Comparison of ENCODE assay signal across 8 mouse cellular contexts in the genomic region with DNA sequence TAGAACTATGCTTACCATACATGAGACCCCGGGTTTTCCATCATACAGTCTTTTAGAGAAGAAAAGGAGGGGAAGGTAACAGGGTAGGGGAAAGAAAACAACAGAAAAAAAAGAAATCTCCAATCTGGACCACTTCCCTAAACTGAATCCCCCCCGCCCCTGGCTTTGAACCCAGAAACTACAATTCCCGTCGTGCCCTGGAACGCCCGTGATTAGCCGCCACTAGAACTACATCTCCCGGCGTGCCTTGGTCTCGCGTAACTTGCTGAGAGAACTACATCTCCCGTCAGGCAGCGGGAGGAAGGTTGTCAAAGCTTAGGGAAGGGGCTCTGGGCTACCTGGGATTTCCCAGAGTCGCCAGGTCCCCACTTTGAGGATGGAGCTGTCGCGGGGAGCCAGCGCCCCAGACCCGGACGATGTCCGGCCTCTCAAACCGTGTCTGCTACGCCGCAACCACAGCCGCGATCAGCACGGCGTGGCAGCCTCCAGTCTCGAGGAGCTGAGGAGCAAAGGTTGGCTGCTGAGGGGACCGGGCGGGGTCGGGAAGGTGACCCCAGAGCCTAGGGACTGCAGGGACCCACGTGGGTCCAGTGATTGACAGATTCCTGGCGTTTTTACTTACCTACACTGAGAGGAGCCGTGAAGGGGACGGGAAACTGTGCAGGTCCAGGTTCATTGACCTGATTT. TPM values are rescaled to one million over a fixed set of nuclear protein-coding genes. Genes with fewer than 3 reads are reported as not detected.
DNase-seq lines count a peak whose midpoint lies in the region; ATAC-seq lines count a peak whose summit lies in the region.

Dffa (plus strand) TSS at position 272 of the 687 bp plus-strand sequence.

- peak within 1 kb of the TSS; percentile 82 for H3K4me3 ChIP-seq in hindbrain, embryonic 12.5 days

- no peaks in the 10 kb centered on the region for H3K9me3 ChIP-seq in hindbrain, embryonic 12.5 days (replicated peaks)

- DNase-seq in Muller cell, postnatal 12 days (ENCODE audit: inconsistent ontology term), result peak; percentile 78
- peak; percentile 92 for DNase-seq in cerebellum, adult 9-11 months
- DNase-seq in frontal cortex, postnatal 10 days (ENCODE audit: low spot score in 2 of 2), result peak; percentile 80 to 89
- DNase-seq in layer of hippocampus, postnatal 14 days (ENCODE audit: low spot score in 2 of 2), result peak; percentile 84 to 95
- peak; percentile 91 for DNase-seq in lung, postnatal 14 days
- peak; percentile 81 for DNase-seq in retina, adult 2 months (ENCODE audit: low read depth, low spot score)
- DNase-seq in thymus, postnatal 36 days, result peak; percentile 92

- peak within 1 kb of the TSS; percentile 91 for H3K4me2 ChIP-seq in hindbrain, embryonic 12.5 days (replicated peaks)

- H3K36me3 ChIP-seq in hindbrain, embryonic 12.5 days, result peaks cover 28% of the 10 kb centered on the region

- H3K4me1 ChIP-seq in hindbrain, embryonic 12.5 days, result peaks cover 10% of the 10 kb centered on the region

- under 1% methylated on average over 35 of the region's 35 CpGs for WGBS in hindbrain, embryonic 12.5 days

- ATAC-seq in hindbrain, embryonic 12.5 days (ENCODE audit: low FRiP score), result peak; percentile 87

- no peak within 1 kb of the TSS for H3K27ac ChIP-seq in hindbrain, embryonic 12.5 days

- H3K9ac ChIP-seq in hindbrain, embryonic 12.5 days, result peak within 1 kb of the TSS; percentile 90

- no peaks in the 10 kb centered on the region for H3K27me3 ChIP-seq in hindbrain, embryonic 12.5 days

RNA-seq across cellular contexts. Expression of gene Dffa, which starts in this region (rescaled TPM):
- polyA plus RNA-seq in hindbrain, embryonic 12.5 days (2016; fragmentation: Nextera tagmentation; extraction: Ambion mirVana), result 30.2 and 30.6 TPM in 2 replicates
- total RNA-seq in layer of hippocampus, postnatal 14 days (2021), result 10 to 100 TPM; 46.5 to 50.6 TPM
